Mouse (Mus musculus) hindbrain, embryonic 16.5 days (tissue): Measurements from ENCODE around the gene Pcp2. TPM values are rescaled to one million over a fixed set of nuclear protein-coding genes. Genes with fewer than 3 reads are reported as not detected.

Source experiments
- ATAC-seq: fragments of 200-750 bp; cut with Nextera tagmentation; 2 replicates; pipeline ENCODE4 v1.8.0; 2017; ENCODE audit warnings: moderate TSS enrichment, moderate library complexity
- H3K27ac ChIP-seq: fragments of 300-500 bp; sonication (generic); 2 replicates; pipeline ENCODE4 v1.5.1; 2014; ENCODE audit warnings: low read depth, mild to moderate bottlenecking, control low read depth, low read length, moderate library complexity
- H3K27me3 ChIP-seq: fragments of 300-500 bp; sonication (generic); replicated peaks from 2 replicates; pipeline ENCODE4 v1.6.1; 2014; ENCODE audit warnings: low read length; ENCODE audit not compliant: control insufficient read depth, insufficient read depth
- H3K36me3 ChIP-seq: fragments of 300-500 bp; sonication (generic); 2 replicates; pipeline ENCODE4 v1.6.1; 2014; ENCODE audit warnings: mild to moderate bottlenecking, low read length, moderate library complexity, mixed read lengths; ENCODE audit not compliant: control insufficient read depth, insufficient read depth
- H3K4me1 ChIP-seq: fragments of 300-500 bp; sonication (generic); 2 replicates; pipeline ENCODE4 v1.6.1; 2014; ENCODE audit warnings: low read depth, low read length; ENCODE audit not compliant: control insufficient read depth, insufficient read depth
- H3K4me2 ChIP-seq: fragments of 300-500 bp; sonication (generic); 2 replicates; pipeline ENCODE4 v1.6.1; 2014; ENCODE audit warnings: mild to moderate bottlenecking, low read length, control low read depth, moderate library complexity
- H3K4me3 ChIP-seq: fragments of 300-500 bp; sonication (generic); 2 replicates; pipeline ENCODE4 v1.5.1; 2014; ENCODE audit warnings: mild to moderate bottlenecking, low read length, control low read depth, moderate library complexity
- H3K9ac ChIP-seq: fragments of 300-500 bp; sonication (generic); 2 replicates; pipeline ENCODE4 v1.6.1; 2014; ENCODE audit warnings: low read depth, mild to moderate bottlenecking, control low read depth, low read length, moderate library complexity
- H3K9me3 ChIP-seq: fragments of 300-500 bp; sonication (generic); 2 replicates; pipeline ENCODE4 v1.6.1; 2014; ENCODE audit warnings: mild to moderate bottlenecking, low read length, moderate library complexity; ENCODE audit not compliant: control insufficient read depth
- WGBS: fragments of 180-500 bp; shearing (Covaris S2); extraction: QIAGEN DNeasy Blood & Tissue Kit; methylation state at CpG from one replicate; pipeline ENCODE4 v1.1.7; 2014; 5-methylcytosine and 5-hydroxymethylcytosine counted together
- polyA plus RNA-seq: library from polyadenylated mRNA; unstranded; fragments of >200 nt; fragmentation: Nextera tagmentation; extraction: Ambion mirVana; gene quantifications from 2 replicates; pipeline ENCODE4 v1.2.1, GENCODE M21; 2015

Pcp2 gene
- polyA plus RNA-seq, 1 experiment from 2014 or later = 30.6 TPM

DNA sequence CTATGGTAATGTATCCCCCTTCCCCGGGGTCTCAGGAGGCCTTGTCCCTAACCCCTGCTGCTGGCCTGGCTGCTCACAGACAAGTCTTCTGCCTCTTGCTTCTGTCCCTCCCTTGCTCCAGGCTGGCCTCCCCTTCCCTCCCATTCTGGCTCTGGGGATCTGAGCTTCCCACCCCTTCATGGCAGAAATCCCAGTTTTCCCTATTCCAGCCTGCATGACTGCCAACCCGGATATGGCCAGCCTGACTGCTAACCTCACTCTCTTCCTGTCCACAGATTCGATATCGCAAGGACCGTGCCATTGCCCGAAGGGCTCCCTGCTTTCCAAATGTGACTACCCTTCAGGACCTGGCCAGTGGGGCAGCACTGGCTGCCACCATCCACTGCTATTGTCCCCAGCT, 24.9 kb downstream of the Pcp2 start:
- 94% methylated on average over 5 of the region's 6 CpGs for whole genome bisulfite sequencing
- Histone ChIP-seq H3K4me2 (no peak overlapping the region), H3K9ac (no peak overlapping the region), H3K36me3 (peaks cover 58% of the 10 kb centered on the region), H3K9me3 (no peaks in the 10 kb centered on the region), H3K27ac (no peak overlapping the region; the same call in 1 of the 2 replicates), H3K4me1 (no peaks in the 10 kb centered on the region), H3K4me3 (no peak overlapping the region), H3K27me3 (no peaks in the 10 kb centered on the region)
- ATAC-seq = no peak

DNA sequence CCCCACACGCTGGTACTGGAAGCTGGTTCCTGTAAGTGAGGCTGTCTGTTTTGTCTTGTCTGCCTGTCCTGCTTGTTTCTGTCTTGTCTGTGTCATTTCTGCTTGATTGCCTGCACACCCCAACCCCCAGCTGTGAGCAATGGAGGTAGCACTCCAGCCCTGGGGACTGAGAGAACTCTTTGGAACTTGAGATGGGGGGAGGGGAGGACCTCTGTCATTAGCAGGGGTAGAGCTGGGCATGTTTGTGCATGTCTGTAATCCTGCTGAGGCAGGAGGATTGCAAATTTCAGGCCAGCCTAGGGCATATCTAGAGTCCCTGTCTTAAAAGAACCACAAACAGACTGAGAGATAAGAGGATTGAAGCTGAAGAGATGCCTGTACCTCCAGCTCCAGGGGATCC, 26.1 kb downstream of the Pcp2 start:
- H3K36me3 ChIP-seq = peaks cover 52% of the 10 kb centered on the region
- no peaks in the 10 kb centered on the region for H3K4me1 ChIP-seq
- H3K27ac ChIP-seq = no peak overlapping the region
- H3K27me3 ChIP-seq = no peaks in the 10 kb centered on the region
- no peak overlapping the region for H3K9ac ChIP-seq
- no peak for ATAC-seq
- no peaks in the 10 kb centered on the region for H3K9me3 ChIP-seq
- no peak overlapping the region for H3K4me3 ChIP-seq
- 71% methylated on average over 1 of the region's 1 CpGs for WGBS
- no peak overlapping the region for H3K4me2 ChIP-seq

DNA sequence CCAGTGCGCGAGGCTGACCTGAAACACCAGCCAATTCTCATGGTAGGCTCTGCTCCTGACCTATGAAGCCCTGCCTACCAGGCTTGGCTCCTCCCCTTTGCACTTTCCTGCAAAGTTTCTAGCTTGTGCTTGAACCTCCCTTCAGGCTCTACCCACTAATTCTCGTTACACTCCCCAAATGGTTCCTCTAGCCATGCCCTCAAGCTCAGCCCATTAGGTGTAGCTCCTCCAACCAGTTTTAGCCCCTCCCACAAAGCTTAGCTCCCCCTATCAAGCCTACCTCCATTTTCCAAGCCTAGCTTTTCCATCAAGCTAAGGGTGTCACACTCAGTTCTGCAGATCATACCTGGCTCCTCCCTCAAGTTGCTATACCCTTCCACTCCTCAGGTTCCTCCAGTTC, 27.3 kb downstream of the Pcp2 start:
- no peak overlapping the region for H3K27ac ChIP-seq
- H3K4me2 ChIP-seq = no peak overlapping the region
- H3K36me3 ChIP-seq = peaks cover 40% of the 10 kb centered on the region
- H3K9ac ChIP-seq = no peak overlapping the region
- H3K4me1 ChIP-seq = peaks cover 5% of the 10 kb centered on the region
- no peaks in the 10 kb centered on the region for H3K27me3 ChIP-seq
- no peaks in the 10 kb centered on the region for H3K9me3 ChIP-seq
- no peak; the same call in 1 of the 2 replicates for ATAC-seq
- WGBS = 87% methylated on average over 3 of the region's 3 CpGs
- no peak overlapping the region for H3K4me3 ChIP-seq

DNA sequence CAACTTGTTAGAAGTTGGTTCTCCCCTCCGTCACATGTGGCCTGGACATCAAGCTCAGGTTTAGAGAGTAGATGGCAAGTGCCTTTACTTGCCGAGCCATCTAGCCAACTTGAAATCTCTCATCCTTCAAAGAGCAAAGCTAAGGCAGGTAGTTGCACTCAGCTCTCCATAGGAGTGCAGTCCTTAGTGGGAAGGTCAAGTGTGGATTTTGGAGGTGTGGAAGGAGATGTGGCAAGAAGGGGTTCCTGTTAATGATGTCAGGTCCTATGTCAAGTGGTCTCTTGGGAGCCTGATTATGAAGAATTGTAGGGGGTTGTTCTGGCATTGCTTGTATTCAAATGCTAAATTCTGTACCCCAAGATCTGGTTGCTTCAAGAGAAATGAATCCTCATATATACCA, 30.9 kb downstream of the Pcp2 start:
- Histone ChIP-seq H3K4me1 (peaks cover 5% of the 10 kb centered on the region), H3K27me3 (no peaks in the 10 kb centered on the region), H3K9me3 (no peaks in the 10 kb centered on the region), H3K9ac (no peak overlapping the region), H3K4me2 (no peak overlapping the region), H3K27ac (no peak overlapping the region), H3K4me3 (no peak overlapping the region), H3K36me3 (peaks cover 12% of the 10 kb centered on the region)
- WGBS = 88% methylated on average over 2 of the region's 2 CpGs
- no peak for ATAC-seq

DNA sequence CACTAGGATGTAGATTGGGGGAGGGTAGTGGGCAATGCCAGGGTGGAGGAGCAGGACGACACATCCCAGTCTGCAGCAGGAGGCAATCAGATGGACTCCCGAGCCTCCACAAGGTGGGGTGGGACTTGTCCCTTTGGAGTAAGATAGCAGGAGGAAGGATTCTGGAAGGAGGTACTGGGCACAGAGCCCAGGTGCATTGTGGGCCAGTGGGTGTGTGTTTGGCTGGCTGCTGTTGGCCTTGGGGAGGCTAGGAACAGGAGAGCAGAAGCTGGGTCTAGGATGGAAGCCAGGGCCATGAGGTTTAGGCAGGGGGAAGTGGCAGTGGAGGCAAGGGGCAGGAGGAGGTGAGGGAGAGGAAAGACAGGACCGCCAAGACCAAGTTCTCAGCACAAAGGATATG, 31.9 kb downstream of the Pcp2 start:
- peaks cover 5% of the 10 kb centered on the region for H3K36me3 ChIP-seq
- ATAC-seq = no peak
- no peak overlapping the region for H3K4me3 ChIP-seq
- H3K4me1 ChIP-seq = peaks cover 5% of the 10 kb centered on the region
- H3K9ac ChIP-seq = no peak overlapping the region
- no peak overlapping the region for H3K4me2 ChIP-seq
- 66% methylated on average over 3 of the region's 3 CpGs for WGBS
- no peak overlapping the region for H3K27ac ChIP-seq
- H3K27me3 ChIP-seq = no peaks in the 10 kb centered on the region
- H3K9me3 ChIP-seq = no peaks in the 10 kb centered on the region

DNA sequence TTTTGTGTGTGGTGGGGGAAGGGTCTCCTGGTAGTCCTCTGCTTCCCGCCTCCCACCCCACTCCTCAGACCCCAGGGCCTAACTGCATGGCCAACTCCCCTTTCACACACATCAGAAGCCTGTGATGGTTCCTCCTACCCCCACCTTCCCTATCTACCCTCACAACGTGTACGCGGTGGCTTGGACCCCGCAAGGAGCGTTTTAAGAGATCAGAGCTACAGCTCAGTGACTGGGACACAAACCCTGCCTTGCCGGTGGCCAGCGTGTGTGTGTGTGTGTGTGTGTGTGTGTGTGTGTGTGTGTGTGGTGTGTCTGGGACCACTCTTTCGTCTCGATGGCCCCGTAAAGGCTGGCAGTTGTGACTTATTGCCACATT, 37.1 kb downstream of the Pcp2 start:
- Histone ChIP-seq H3K36me3 (no peaks in the 10 kb centered on the region), H3K4me3 (peak overlapping the region; percentile 65), H3K9ac (peak overlapping the region; percentile 88), H3K4me1 (no peaks in the 10 kb centered on the region), H3K27me3 (no peaks in the 10 kb centered on the region), H3K9me3 (no peaks in the 10 kb centered on the region), H3K27ac (peak overlapping the region; percentile 85), H3K4me2 (peak overlapping the region; percentile 74)
- WGBS = 2% methylated on average over 11 of the region's 11 CpGs
- peak; percentile 64 for ATAC-seq

DNA sequence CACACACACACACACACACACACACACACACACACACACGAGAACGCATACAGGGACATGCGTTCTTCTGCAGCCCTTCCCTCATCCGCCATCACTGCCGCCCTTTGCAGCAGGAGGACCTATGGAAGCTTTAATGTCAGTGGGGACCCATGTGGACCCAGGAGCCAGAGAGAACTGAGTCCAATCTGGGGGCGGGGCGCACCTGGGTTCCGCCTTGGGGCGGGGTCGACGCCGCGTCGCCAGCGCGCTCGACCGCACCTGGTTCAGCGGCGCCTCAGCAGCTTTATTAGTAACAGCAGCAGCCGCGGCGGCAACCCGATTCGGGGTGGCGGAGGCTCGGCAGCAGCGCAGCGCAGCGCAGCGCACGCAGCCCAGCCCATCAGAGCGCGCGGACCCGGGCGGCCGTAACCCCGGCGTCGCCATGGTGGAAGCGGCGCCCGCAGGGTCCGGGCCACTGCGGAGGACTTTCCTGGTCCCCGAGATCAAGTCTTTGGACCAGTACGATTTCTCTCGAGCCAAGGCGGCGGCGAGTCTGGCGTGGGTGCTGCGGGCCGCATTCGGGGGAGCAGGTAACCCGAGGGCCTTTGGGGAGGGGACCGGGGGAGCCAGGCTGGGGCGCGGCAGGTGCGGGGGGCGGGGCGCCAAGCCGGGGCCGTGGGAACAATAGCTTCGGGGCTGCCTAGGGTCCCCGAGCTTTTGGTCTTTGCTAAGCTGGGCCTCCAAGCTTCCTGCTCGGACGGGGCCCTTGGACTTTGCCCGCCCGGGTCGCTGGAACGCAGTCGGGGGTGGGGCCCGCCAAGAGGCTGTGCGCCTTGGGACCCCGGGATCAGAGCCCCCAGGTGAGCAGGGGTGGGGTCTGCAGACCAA, 37.7 kb downstream of the Pcp2 start:
- Histone ChIP-seq H3K4me1 (no peaks in the 10 kb centered on the region), H3K4me3 (peak overlapping the region; percentile 65), H3K27ac (peak overlapping the region; percentile 85), H3K9me3 (no peaks in the 10 kb centered on the region), H3K27me3 (no peaks in the 10 kb centered on the region), H3K9ac (peak overlapping the region; percentile 88), H3K36me3 (no peaks in the 10 kb centered on the region), H3K4me2 (peak overlapping the region; percentile 74)
- whole genome bisulfite sequencing = 1% methylated on average over 55 of the region's 77 CpGs
- peak; percentile 88 for ATAC-seq

DNA sequence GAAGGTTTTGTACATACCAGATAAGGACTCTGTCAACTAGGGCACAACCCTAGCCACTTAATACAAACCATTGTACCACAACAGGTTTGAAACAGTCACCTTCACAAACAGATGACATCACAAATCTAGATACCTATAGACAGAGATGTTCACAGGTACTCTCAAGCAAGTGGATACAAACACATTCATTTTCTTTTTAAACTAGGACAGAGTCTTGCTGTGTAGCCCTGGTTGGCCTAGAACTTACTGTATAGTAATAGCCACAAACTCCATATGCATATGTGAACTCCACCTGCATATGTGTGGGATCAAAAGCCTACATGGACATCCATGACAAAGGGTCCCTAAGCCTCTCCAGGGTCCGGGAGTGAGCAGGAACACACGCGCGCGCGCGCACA, 38.4 kb downstream of the Pcp2 start, which contains the start of gene Camsap3:
Gene Camsap3, plus strand, starts transcription at position 301 of the 398 bp plus-strand sequence.
- H3K9ac ChIP-seq = peak within 1 kb of the TSS; percentile 88
- no peaks in the 10 kb centered on the region for H3K36me3 ChIP-seq
- H3K27ac ChIP-seq = peak within 1 kb of the TSS; percentile 85
- H3K4me2 ChIP-seq = peak within 1 kb of the TSS; percentile 74
- H3K4me1 ChIP-seq = no peaks in the 10 kb centered on the region
- no peaks in the 10 kb centered on the region for H3K9me3 ChIP-seq
- ATAC-seq = peak; percentile 0
- peak within 1 kb of the TSS; percentile 65 for H3K4me3 ChIP-seq
- 2% methylated on average over 7 of the region's 7 CpGs for WGBS
- no peaks in the 10 kb centered on the region for H3K27me3 ChIP-seq

DNA sequence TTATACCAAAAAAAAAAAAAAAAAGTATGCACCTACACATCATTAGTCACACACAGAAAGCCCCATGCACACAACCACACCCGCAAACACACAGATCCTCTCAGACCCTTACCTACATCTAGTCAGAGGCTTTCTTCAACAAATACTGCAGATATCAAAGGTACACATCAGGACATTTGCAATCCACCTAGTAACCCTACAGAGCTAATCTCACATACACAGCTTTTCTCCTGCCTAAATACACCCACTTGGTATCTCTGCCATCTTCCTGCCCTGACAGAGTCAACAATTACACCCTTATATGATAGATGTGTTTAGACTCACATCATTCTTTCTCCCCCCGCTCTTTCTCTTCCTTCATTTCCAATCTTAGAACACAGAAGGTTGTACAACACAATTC, 38.9 kb downstream of the Pcp2 start:
- H3K4me1 ChIP-seq = no peaks in the 10 kb centered on the region
- 96% methylated on average over 2 of the region's 2 CpGs for WGBS
- ATAC-seq = no peak
- no peaks in the 10 kb centered on the region for H3K27me3 ChIP-seq
- H3K9me3 ChIP-seq = no peaks in the 10 kb centered on the region
- no peak overlapping the region for H3K4me3 ChIP-seq
- no peak overlapping the region for H3K27ac ChIP-seq
- H3K4me2 ChIP-seq = no peak overlapping the region
- H3K9ac ChIP-seq = no peak overlapping the region
- H3K36me3 ChIP-seq = no peaks in the 10 kb centered on the region
